Mouse (Mus musculus) T-helper 17 cell (primary cell): ENCODE measurements around the gene Zfp292.
"Not testable (repeated sequence)": the region's sequence is repeated elsewhere in the genome, so short reads cannot be mapped to it uniquely, and the experiment has no call there.

Source experiments
- in situ Hi-C, 2 experiments: fragments of 300-600 bp; cut with MboI, MseI; formaldehyde crosslinking; loops; 1 replicate in 1 of 2; 2 replicates in 1 of 2; pipeline ENCODE4 v1.15.1; 2025; ENCODE audit warnings: high pct_unique_total_duplicates in 2 of 2

Gene Zfp292

GRCm38 (mm10) chr4:34882818-34883217 is at the start of gene Zfp292:
Gene Zfp292 (minus strand): TSS chr4:34882960.
- in situ Hi-C loops: no loop called here

- in situ Hi-C loops: not testable (repeated sequence)
These were observed 45.6 kb upstream of the Zfp292 start for GRCm38 (mm10) chr4:34928386-34928785.

- in situ Hi-C loops: loop anchor here in 1 of 2 experiments (5.0 to 25.0 kb wide), 2 partner anchors 140 to 235 kb away; partner anchors contain the start of gene Slc35a1
These were observed 39.6 kb upstream of the Zfp292 start for GRCm38 (mm10) chr4:34922177-34922870.

GRCm38 (mm10) chr4:34917400-34917799 is 34.6 kb upstream of the Zfp292 start:
- in situ Hi-C loops: loop anchor here (10.0 to 25.0 kb wide), 2 partner anchors 213 to 230 kb away; partner anchors contain the start of gene Slc35a1 (in 1 of the 2)

- in situ Hi-C loops: loop anchor here (10.0 to 25.0 kb wide), 2 partner anchors 207 to 225 kb away; partner anchors contain the start of gene Slc35a1 (in 1 of the 2)
These were observed 29.4 kb upstream of the Zfp292 start for GRCm38 (mm10) chr4:34912171-34912570.

GRCm38 (mm10) chr4:34911401-34911800 is 28.6 kb upstream of the Zfp292 start:
- in situ Hi-C loops: loop anchor here (10.0 to 25.0 kb wide), 2 partner anchors 207 to 224 kb away; partner anchors contain the start of gene Slc35a1 (in 1 of the 2)

- in situ Hi-C loops: loop anchor here in 1 of 2 experiments (25.0 kb wide), 1 partner anchor 221 kb away; the partner anchor contains the start of gene Slc35a1
These were observed 25.4 kb upstream of the Zfp292 start for GRCm38 (mm10) chr4:34908127-34908526.

- in situ Hi-C loops: loop anchor here in 1 of 2 experiments (25.0 kb wide), 1 partner anchor 220 kb away; the partner anchor contains the start of gene Slc35a1
These were observed 24.3 kb upstream of the Zfp292 start for GRCm38 (mm10) chr4:34907026-34907425.

- in situ Hi-C loops: loop anchor here in 1 of 2 experiments (25.0 kb wide), 1 partner anchor 219 kb away; the partner anchor contains the start of gene Slc35a1
These were observed 23.4 kb upstream of the Zfp292 start for GRCm38 (mm10) chr4:34906151-34906550.

- in situ Hi-C loops: loop anchor here in 1 of 2 experiments (25.0 kb wide), 1 partner anchor 218 kb away; the partner anchor contains the start of gene Slc35a1
These were observed 22.6 kb upstream of the Zfp292 start for GRCm38 (mm10) chr4:34905396-34905795.

GRCm38 (mm10) chr4:34901582-34901981 is 18.8 kb upstream of the Zfp292 start:
- in situ Hi-C loops: loop anchor here in 1 of 2 experiments (25.0 kb wide), 1 partner anchor 214 kb away; the partner anchor contains the start of gene Slc35a1

- in situ Hi-C loops: loop anchor here in 1 of 2 experiments (25.0 kb wide), 1 partner anchor 214 kb away; the partner anchor contains the start of gene Slc35a1
These were observed 18.4 kb upstream of the Zfp292 start for GRCm38 (mm10) chr4:34901166-34901565.

GRCm38 (mm10) chr4:34900155-34900554 is 17.4 kb upstream of the Zfp292 start:
- in situ Hi-C loops: loop anchor here in 1 of 2 experiments (25.0 kb wide), 1 partner anchor 213 kb away; the partner anchor contains the start of gene Slc35a1

GRCm38 (mm10) chr4:34899322-34899721 is 16.6 kb upstream of the Zfp292 start:
- in situ Hi-C loops: no loop called here

GRCm38 (mm10) chr4:34898497-34898896 is 15.7 kb upstream of the Zfp292 start:
- in situ Hi-C loops: no loop called here

GRCm38 (mm10) chr4:34893479-34893878 is 10.7 kb upstream of the Zfp292 start, which contains the start of gene Cga:
Gene Cga (plus strand): TSS chr4:34893779.
- in situ Hi-C loops: no loop called here

GRCm38 (mm10) chr4:34889812-34890185 is 7.0 kb upstream of the Zfp292 start:
- in situ Hi-C loops: no loop called here

- in situ Hi-C loops: no loop called here
These were observed 6.5 kb upstream of the Zfp292 start for GRCm38 (mm10) chr4:34889101-34889811.

GRCm38 (mm10) chr4:34887295-34887694 is 4.5 kb upstream of the Zfp292 start:
- in situ Hi-C loops: no loop called here

- in situ Hi-C loops: no loop called here
These were observed 3.8 kb upstream of the Zfp292 start for GRCm38 (mm10) chr4:34886490-34887111.
